Mouse (Mus musculus): ENCODE measurements around the gene Esyt1.

The Esyt1 gene

DNA sequence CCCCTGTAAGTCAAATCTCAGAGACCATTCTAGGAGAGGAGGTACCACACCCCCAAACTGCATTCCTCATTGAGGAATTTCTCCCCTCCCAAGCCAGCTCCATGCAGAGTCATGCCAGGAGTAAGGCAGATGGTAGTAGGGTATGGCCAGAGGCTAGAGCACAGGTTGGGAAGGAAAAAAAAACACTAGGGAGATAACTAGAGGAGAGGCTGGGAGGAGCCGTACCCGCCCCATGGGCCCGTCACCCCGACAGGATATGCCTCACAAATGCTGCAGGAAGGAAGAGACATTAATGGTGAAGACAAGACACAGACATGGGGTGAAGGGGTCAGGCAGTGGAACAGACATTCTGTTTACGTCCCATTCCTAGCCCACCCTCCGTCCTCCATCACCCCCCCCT is 34.2 kb downstream of the Esyt1 start:
- in situ Hi-C loops (cut with MboI, MseI), result loop anchor here in 1 of 2 experiments (25.0 kb wide), 1 partner anchor 829 kb away; the partner anchor contains the start of genes Nab2 and Nemp1

DNA sequence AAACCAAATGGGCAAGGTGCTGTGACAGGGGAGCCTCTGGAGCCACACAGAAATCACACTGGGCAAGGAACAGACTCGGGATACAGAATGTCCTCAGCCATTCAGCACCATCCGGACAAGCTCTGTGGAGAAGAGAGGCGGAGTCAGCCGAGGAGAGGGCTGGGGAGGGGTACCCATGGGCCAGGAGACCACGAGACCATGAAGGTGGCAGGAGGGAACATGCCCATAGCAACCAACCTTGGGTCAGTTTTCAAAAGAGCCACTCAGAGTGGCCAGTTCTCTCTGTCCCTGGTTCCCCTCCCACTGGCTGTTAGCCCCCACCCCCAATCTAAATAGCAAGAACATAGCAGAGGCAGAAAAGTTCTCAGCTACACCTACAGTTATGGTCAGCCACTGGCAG is 34.8 kb downstream of the Esyt1 start:
- in situ Hi-C loops (cut with MboI, MseI), result loop anchor here in 1 of 2 experiments (25.0 kb wide), 1 partner anchor 829 kb away; the partner anchor contains the start of genes Nab2 and Nemp1

DNA sequence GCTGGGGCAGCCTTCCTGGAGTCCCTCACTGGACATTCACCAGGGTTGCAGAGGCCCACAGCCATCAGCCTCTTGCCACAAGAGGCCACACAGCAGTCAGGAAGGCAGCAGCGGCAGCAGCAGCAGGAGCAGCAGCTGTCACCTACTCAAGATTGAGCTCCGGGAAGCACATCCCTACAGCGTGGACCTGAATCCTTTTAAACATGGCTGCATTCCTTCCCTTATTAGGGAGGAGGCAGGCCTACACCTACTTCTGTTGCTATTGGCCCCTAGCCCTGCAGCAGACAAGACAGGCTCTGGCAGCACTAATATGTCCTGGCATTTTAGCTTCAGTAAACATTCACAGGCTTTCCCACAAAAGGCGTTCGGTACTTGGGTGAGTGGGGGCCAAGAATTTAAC is 35.4 kb downstream of the Esyt1 start:
- in situ Hi-C loops (cut with MboI, MseI), result loop anchor here in 1 of 2 experiments (25.0 kb wide), 1 partner anchor 828 kb away; the partner anchor contains the start of genes Nab2 and Nemp1

DNA sequence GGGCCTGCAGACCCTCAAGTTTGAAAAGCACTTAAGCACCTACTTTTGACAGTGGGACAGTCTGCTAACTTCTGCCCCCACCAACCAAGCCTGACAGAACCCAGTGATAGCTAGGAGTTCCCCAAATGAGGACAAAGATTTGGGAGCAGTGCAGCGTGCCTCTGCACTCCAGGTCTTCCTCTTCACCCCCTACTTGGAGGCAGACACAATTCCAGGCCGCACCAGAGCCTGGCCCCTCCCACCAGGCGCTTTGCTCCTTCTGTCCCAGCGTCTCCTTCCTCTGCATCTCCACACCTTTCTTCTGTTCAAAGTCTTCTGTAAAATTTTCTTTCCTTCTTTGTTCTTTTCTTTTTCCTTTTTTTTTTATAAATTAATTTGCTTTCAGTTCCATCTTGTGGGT is 35.9 kb downstream of the Esyt1 start:
- in situ Hi-C loops (cut with MboI, MseI), result loop anchor here in 1 of 2 experiments (25.0 kb wide), 1 partner anchor 827 kb away; the partner anchor contains the start of genes Nab2 and Nemp1

DNA sequence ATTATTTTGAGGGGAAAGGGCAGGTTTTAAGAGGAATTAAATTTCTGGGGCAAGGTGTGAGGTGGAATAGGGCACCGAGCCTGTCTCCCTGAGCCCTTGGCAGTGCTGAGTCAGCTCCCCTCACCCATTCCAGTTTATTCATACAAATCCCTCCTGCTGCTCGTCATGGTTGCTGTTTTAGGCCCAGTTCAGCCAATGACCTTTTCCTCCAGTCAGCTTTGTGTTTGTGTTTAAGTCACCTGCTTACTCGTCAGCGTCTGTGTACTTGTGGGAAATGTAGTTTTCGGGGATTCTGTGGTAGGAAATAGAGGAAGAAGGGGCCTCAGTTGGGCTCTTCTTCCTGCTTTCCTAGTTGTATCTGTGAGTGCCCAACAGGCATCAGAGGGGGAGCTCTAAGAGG is 36.3 kb downstream of the Esyt1 start:
- in situ Hi-C loops (cut with MboI, MseI), result loop anchor here in 1 of 2 experiments (25.0 kb wide), 1 partner anchor 827 kb away; the partner anchor contains the start of genes Nab2 and Nemp1

DNA sequence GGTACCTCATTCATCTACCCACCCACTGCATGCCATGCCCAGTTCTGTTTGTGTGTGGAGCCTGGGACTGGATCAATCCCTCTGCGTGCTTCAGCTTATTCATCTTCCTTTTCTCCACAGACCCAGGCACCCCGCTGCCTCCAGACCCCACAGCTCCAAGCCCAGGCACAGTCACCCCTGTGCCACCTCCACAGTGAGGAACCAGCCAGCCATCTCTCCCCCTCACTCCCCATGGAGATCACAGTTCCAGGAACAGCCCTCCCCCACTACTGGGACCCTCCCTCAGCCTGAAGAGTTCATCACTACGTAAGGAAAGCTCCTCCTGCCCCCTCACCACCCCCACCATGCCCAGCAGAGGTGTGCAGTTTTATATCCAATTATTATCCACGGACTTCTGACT is 36.9 kb downstream of the Esyt1 start:
- in situ Hi-C loops (cut with MboI, MseI), result loop anchor here in 1 of 2 experiments (25.0 kb wide), 1 partner anchor 826 kb away; the partner anchor contains the start of genes Nab2 and Nemp1

DNA sequence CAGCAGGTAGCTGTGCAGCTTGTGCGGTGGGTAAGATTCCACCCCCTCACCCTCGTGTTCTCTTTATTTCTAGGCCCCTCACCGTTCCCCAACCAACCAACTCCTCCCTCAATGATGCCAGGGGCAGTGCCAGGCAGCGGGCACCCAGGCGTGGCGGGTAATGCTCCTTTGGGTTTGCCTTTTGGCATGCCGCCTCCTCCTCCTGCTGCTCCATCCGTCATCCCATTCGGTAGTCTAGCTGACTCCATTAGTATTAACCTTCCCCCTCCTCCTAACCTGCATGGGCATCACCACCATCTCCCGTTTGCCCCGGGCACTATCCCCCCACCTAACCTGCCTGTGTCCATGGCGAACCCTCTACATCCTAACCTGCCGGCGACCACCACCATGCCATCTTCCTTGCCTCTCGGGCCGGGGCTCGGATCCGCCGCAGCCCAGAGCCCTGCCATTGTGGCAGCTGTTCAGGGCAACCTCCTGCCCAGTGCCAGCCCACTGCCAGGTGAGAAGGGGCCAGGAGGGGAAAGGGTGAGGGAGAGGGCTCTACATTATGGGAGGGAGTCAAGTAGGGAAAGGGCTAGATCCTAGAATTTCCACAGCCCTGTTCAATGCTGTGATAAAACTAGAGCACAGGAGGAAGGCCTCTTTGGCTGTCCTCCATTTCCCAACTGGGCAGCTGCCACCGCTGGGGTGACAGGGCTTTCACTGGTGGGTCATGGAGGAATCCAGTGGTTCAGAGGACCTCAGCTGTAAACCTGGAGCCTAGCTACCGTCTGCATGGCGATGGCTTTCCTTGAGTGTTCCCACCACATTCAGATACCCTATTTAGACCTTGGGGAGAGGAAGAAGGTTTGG is 37.6 kb downstream of the Esyt1 start:
- in situ Hi-C loops (cut with MboI, MseI), result loop anchor here in 1 of 2 experiments (25.0 kb wide), 1 partner anchor 826 kb away; the partner anchor contains the start of genes Nab2 and Nemp1

DNA sequence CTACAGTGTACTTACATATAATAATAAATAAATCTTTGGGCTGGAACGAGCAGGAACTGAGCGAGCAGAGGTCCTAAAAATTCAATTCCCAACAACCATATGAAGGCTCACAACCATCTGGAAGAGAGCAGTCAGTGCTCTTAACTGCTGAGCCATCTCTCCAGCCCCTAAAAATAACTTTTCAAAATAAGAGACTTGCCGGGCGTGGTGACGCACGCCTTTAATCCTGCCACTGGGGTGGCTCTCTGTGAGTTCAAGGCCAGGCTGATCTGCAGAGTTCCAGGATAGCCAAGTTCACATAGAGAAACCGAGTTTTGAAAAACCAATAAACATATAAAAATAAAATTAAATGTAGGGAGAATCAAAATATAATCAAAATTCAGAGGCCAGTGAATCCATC is 39.3 kb downstream of the Esyt1 start:
- in situ Hi-C loops (cut with MboI, MseI), result loop anchor here in 1 of 2 experiments (25.0 kb wide), 1 partner anchor 824 kb away; the partner anchor contains the start of genes Nab2 and Nemp1

DNA sequence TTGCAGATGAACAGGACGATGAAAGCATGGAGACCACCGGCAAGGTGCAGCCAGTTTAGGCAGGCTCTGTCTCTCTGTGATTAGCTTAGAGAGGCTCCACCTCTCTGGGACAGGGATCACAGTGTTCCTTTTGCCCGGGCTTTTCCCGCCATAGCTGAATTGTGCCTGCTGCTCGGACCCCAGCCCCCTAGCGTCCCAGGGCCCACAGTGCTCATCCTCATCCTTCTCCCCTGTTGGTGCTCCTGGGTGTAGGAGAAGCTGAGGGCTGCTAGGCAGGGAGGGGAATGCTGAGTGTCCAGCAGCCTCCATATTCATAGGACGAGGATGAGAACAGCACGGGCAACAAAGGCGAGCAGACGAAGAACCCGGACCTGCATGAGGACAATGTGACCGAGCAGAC is 51.3 kb downstream of the Esyt1 start:
- in situ Hi-C loops (cut with MboI, MseI), result no loop called here

DNA sequence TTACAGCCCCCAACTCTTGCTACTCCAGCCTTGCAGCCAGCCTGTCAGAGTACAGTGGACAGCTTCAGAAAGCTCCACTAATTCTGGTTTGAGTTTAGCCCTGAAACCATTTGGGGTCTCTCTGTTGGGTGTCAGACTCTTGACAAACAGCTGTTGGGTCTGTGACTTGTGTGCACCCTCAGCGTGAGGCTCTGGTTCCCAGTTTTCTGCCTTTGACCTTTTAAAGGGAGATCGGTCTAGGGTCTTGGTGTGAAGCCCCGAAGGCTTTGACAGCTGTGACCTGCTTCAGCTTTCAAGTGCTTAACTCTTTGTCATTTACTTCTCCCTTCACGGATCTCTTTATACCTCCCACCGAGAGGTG is 65.4 kb downstream of the Esyt1 start:
- in situ Hi-C loops (cut with MboI, MseI), result loop anchor here in 1 of 2 experiments (5.0 kb wide), 1 partner anchor 62 kb away; no protein-coding TSS in a partner anchor

Data from T-helper 17 cell (primary cell).